Mouse (Mus musculus) lung, postnatal 36 days (tissue): ENCODE data around the gene Lamtor5.

Source experiments
- DNase-seq: peaks from one replicate; pipeline ENCODE4 v3.0.0; 2022; ENCODE audit warnings: mixed read lengths

Lamtor5 gene

GRCm38 (mm10) chr3:107278479-107279269, at the start of gene Lamtor5:
TSS of gene Lamtor5 (plus strand) at chr3:107278858.
- DNase-seq: peak; percentile 92

GRCm38 (mm10) chr3:107229221-107229620, 49.4 kb upstream of the Lamtor5 start:
- no peak for DNase-seq

- DNase-seq: no peak
These were observed 48.8 kb upstream of the Lamtor5 start for GRCm38 (mm10) chr3:107229822-107230221.

GRCm38 (mm10) chr3:107230527-107230926, 48.1 kb upstream of the Lamtor5 start, which contains the start of gene A630076J17Rik:
TSS of gene A630076J17Rik (plus strand) at chr3:107230614.
- DNase-seq: no peak

- DNase-seq: no peak
These were observed 47.5 kb upstream of the Lamtor5 start for GRCm38 (mm10) chr3:107231202-107231601.

- DNase-seq: peak; percentile 86
These were observed 45.3 kb upstream of the Lamtor5 start for GRCm38 (mm10) chr3:107233351-107233813.

- no peak for DNase-seq
These were observed 44.7 kb upstream of the Lamtor5 start for GRCm38 (mm10) chr3:107233945-107234344.

- no peak for DNase-seq
These were observed 40.6 kb upstream of the Lamtor5 start for GRCm38 (mm10) chr3:107238051-107238450.

- DNase-seq: no peak
These were observed 40.1 kb upstream of the Lamtor5 start for GRCm38 (mm10) chr3:107238471-107238980.

- DNase-seq: no peak
These were observed 39.1 kb upstream of the Lamtor5 start, which contains the start of gene Prok1 for GRCm38 (mm10) chr3:107239607-107240006. TSS of gene Prok1 (minus strand) at chr3:107239707.

GRCm38 (mm10) chr3:107241389-107242094, 37.1 kb upstream of the Lamtor5 start:
- no peak for DNase-seq

- DNase-seq: no peak
These were observed 31.8 kb upstream of the Lamtor5 start for GRCm38 (mm10) chr3:107246876-107247275.

GRCm38 (mm10) chr3:107249042-107249441, 29.6 kb upstream of the Lamtor5 start:
- DNase-seq: no peak

- DNase-seq: peak; percentile 48
These were observed 28.3 kb upstream of the Lamtor5 start for GRCm38 (mm10) chr3:107250320-107250719.

GRCm38 (mm10) chr3:107252035-107252434, 26.6 kb upstream of the Lamtor5 start:
- peak; percentile 38 for DNase-seq

GRCm38 (mm10) chr3:107253925-107254324, 24.7 kb upstream of the Lamtor5 start:
- DNase-seq: no peak

- no peak for DNase-seq
These were observed 22.7 kb upstream of the Lamtor5 start for GRCm38 (mm10) chr3:107255992-107256391.

GRCm38 (mm10) chr3:107256724-107257123, 21.9 kb upstream of the Lamtor5 start:
- no peak for DNase-seq

GRCm38 (mm10) chr3:107257924-107258323, 20.7 kb upstream of the Lamtor5 start:
- DNase-seq: no peak

- no peak for DNase-seq
These were observed 17.5 kb upstream of the Lamtor5 start for GRCm38 (mm10) chr3:107260956-107261850.

GRCm38 (mm10) chr3:107261851-107262165, 16.9 kb upstream of the Lamtor5 start:
- peak; percentile 51 for DNase-seq

GRCm38 (mm10) chr3:107266814-107267345, 11.8 kb upstream of the Lamtor5 start:
- DNase-seq: no peak
